Mouse (Mus musculus): ENCODE data around the gene Slc39a11. TPM values are rescaled to one million over a fixed set of nuclear protein-coding genes. Genes with fewer than 3 reads are reported as not detected.
A peak's percentile ranks its signal among the peaks of the same experiment; 100 is the strongest.

Gene Slc39a11
- polyA plus RNA-seq, 1 experiment from 2014 or later, result 15.1 TPM

- H3K36me3 ChIP-seq (ENCODE audit: insufficient read depth, low read length), result no peaks in the 10 kb centered on the region
- TF ChIP-seq EP300 (IDR thresholded peaks at IDR 0.05) (no peak; the same call in 1 of the 2 replicates), CTCF (IDR thresholded peaks at IDR 0.05) (no peak)
- no peak overlapping the region for H3K4me3 ChIP-seq (ENCODE audit: low read depth, low read length)
- no peaks in the 10 kb centered on the region for H3K27me3 ChIP-seq (replicated peaks; ENCODE audit: insufficient read depth, low read length)
- no peaks in the 10 kb centered on the region for H3K4me1 ChIP-seq (ENCODE audit: insufficient read depth, low read depth, low read length)
- H3K9me3 ChIP-seq (ENCODE audit: low read length), result no peaks in the 10 kb centered on the region
- 47% methylated on average over 20 of the region's 20 CpGs for WGBS
- no peak overlapping the region for H3K4me2 ChIP-seq (replicated peaks; ENCODE audit: low read depth, low read length)
- ATAC-seq (peak; percentile 64), DNase-seq (ENCODE audit: low spot score) (peak; percentile 37)
- no peak overlapping the region for H3K27ac ChIP-seq (ENCODE audit: low read length)
- H3K9ac ChIP-seq (replicated peaks; ENCODE audit: low read depth), result no peak overlapping the region
Measured at GRCm38 (mm10) chr11:113490530-113491520, 159.1 kb downstream of the Slc39a11 start.

DNA sequence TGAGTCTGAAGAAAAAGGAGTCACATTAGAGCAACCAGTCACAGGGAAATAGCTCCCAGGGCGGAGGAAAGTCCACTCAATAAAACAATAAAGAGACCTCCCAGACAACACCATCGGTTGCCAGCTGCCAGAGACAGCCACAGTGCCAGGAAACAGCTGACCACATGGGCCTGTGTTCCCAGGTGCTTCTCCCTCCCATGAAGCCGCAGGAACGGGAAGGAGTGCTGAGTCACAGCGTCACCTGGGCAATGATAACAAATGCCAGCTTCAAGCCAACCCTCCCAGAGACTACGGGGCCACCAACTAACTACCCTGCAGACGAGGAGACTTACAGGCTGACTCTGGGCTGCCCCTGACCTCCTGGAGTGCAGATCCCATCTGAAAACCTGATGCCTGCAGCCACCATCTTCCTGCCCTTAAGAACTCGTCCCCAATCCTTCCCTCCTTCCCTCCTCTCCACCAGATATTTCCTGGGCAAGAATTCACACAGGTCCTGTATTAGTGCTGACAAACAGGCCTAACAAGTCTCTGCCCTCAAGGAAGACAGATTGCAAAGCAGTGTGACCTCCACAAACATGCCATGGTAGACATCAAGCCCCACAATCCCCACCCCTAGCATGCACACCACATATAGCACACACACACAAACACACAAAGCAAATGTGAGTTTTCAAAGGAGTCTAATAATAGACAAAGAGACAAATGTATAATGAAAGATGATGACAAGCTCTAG, 162.1 kb downstream of the Slc39a11 start:
- Histone ChIP-seq H3K4me3 (ENCODE audit: low read depth, low read length) (no peak overlapping the region), H3K27me3 (replicated peaks; ENCODE audit: insufficient read depth, low read length) (no peaks in the 10 kb centered on the region), H3K4me1 (ENCODE audit: insufficient read depth, low read depth, low read length) (no peaks in the 10 kb centered on the region), H3K9ac (replicated peaks; ENCODE audit: low read depth) (no peak overlapping the region), H3K4me2 (replicated peaks; ENCODE audit: low read depth, low read length) (no peak overlapping the region), H3K27ac (ENCODE audit: low read length) (no peak overlapping the region), H3K9me3 (ENCODE audit: low read length) (no peaks in the 10 kb centered on the region), H3K36me3 (ENCODE audit: insufficient read depth, low read length) (no peaks in the 10 kb centered on the region)
- 42% methylated on average over 8 of the region's 8 CpGs for WGBS
- TF ChIP-seq CTCF (IDR thresholded peaks at IDR 0.05) (no peak), EP300 (IDR thresholded peaks at IDR 0.05) (no peak)
- ATAC-seq (peak; percentile 50), DNase-seq (ENCODE audit: low spot score) (peak; percentile 52)

- Histone ChIP-seq H3K9ac (replicated peaks; ENCODE audit: low read depth) (no peak overlapping the region), H3K9me3 (ENCODE audit: low read length) (no peaks in the 10 kb centered on the region), H3K27ac (ENCODE audit: low read length) (no peak overlapping the region), H3K4me3 (ENCODE audit: low read depth, low read length) (no peak overlapping the region), H3K4me1 (ENCODE audit: insufficient read depth, low read depth, low read length) (no peaks in the 10 kb centered on the region), H3K27me3 (replicated peaks; ENCODE audit: insufficient read depth, low read length) (no peaks in the 10 kb centered on the region), H3K4me2 (replicated peaks; ENCODE audit: low read depth, low read length) (no peak overlapping the region), H3K36me3 (ENCODE audit: insufficient read depth, low read length) (no peaks in the 10 kb centered on the region)
- WGBS, result 69% methylated on average over 10 of the region's 10 CpGs
- DNase-seq (ENCODE audit: low spot score) (no peak), ATAC-seq (no peak)
- TF ChIP-seq CTCF (IDR thresholded peaks at IDR 0.05) (peak; percentile 27; the same call in 1 of the 2 replicates), EP300 (IDR thresholded peaks at IDR 0.05) (no peak)
Measured at GRCm38 (mm10) chr11:113484037-113484436, 165.8 kb downstream of the Slc39a11 start.

- no peaks in the 10 kb centered on the region for H3K9me3 ChIP-seq (ENCODE audit: low read length)
- no peaks in the 10 kb centered on the region for H3K27me3 ChIP-seq (replicated peaks; ENCODE audit: insufficient read depth, low read length)
- no peak overlapping the region for H3K9ac ChIP-seq (replicated peaks; ENCODE audit: low read depth)
- ATAC-seq (no peak), DNase-seq (ENCODE audit: low spot score) (no peak)
- TF ChIP-seq EP300 (IDR thresholded peaks at IDR 0.05), result no peak
- TF ChIP-seq CTCF (IDR thresholded peaks at IDR 0.05), result no peak
- H3K36me3 ChIP-seq (ENCODE audit: insufficient read depth, low read length), result no peaks in the 10 kb centered on the region
- 75% methylated on average over 9 of the region's 9 CpGs for WGBS
- no peak overlapping the region for H3K4me3 ChIP-seq (ENCODE audit: low read depth, low read length)
- H3K27ac ChIP-seq (ENCODE audit: low read length), result no peak overlapping the region
- no peak overlapping the region for H3K4me2 ChIP-seq (replicated peaks; ENCODE audit: low read depth, low read length)
- no peaks in the 10 kb centered on the region for H3K4me1 ChIP-seq (ENCODE audit: insufficient read depth, low read depth, low read length)
Measured at GRCm38 (mm10) chr11:113477550-113477949, 172.3 kb downstream of the Slc39a11 start.

- Histone ChIP-seq H3K27me3 (replicated peaks; ENCODE audit: insufficient read depth, low read length) (no peaks in the 10 kb centered on the region), H3K36me3 (ENCODE audit: insufficient read depth, low read length) (no peaks in the 10 kb centered on the region), H3K4me1 (ENCODE audit: insufficient read depth, low read depth, low read length) (no peaks in the 10 kb centered on the region), H3K4me2 (replicated peaks; ENCODE audit: low read depth, low read length) (no peak overlapping the region), H3K9me3 (ENCODE audit: low read length) (no peaks in the 10 kb centered on the region), H3K27ac (ENCODE audit: low read length) (no peak overlapping the region), H3K9ac (replicated peaks; ENCODE audit: low read depth) (no peak overlapping the region), H3K4me3 (ENCODE audit: low read depth, low read length) (no peak overlapping the region)
- DNase-seq (ENCODE audit: low spot score) (peak; percentile 12), ATAC-seq (no peak; the same call in 1 of the 2 replicates)
- 51% methylated on average over 9 of the region's 9 CpGs for WGBS
- TF ChIP-seq EP300 (IDR thresholded peaks at IDR 0.05) (no peak), CTCF (IDR thresholded peaks at IDR 0.05) (no peak)
Measured at GRCm38 (mm10) chr11:113476720-113477119, 173.2 kb downstream of the Slc39a11 start.

DNA sequence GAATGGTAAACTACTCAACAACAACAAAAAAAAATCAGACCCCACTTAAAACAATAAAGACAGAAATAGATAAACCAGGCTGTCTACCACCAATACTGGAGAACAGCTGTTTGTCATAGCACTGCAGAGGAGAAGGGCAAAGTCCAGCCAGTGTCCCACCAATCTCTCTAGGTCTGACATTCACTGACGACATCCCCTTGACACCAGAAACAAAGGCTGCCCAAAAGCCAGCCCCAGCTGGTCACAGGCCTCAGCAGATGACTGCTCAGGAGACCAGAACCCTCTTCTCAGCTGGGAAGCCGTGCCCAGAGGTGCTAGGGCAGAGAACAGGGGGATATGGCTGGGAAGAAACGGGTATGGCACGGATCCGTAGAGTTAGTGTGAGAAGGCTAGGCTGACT, 174.4 kb downstream of the Slc39a11 start:
- Histone ChIP-seq H3K4me2 (replicated peaks; ENCODE audit: low read depth, low read length) (no peak overlapping the region), H3K9me3 (ENCODE audit: low read length) (no peaks in the 10 kb centered on the region), H3K27ac (ENCODE audit: low read length) (no peak overlapping the region), H3K27me3 (replicated peaks; ENCODE audit: insufficient read depth, low read length) (no peaks in the 10 kb centered on the region), H3K4me3 (ENCODE audit: low read depth, low read length) (no peak overlapping the region), H3K9ac (replicated peaks; ENCODE audit: low read depth) (no peak overlapping the region), H3K4me1 (ENCODE audit: insufficient read depth, low read depth, low read length) (no peaks in the 10 kb centered on the region), H3K36me3 (ENCODE audit: insufficient read depth, low read length) (no peaks in the 10 kb centered on the region)
- TF ChIP-seq EP300 (IDR thresholded peaks at IDR 0.05) (no peak), CTCF (IDR thresholded peaks at IDR 0.05) (no peak)
- ATAC-seq (no peak), DNase-seq (ENCODE audit: low spot score) (no peak)
- WGBS, result 76% methylated on average over 5 of the region's 5 CpGs

All from lung, postnatal 0 days (tissue).